Mouse (Mus musculus) monocyte, adult 5-6 weeks (primary cell): Measurements from ENCODE around the gene Armh2. TPM values are rescaled to one million over a fixed set of nuclear protein-coding genes. Genes with fewer than 3 reads are reported as not detected.
A peak's percentile ranks its signal among the peaks of the same experiment; 100 is the strongest.

Experiments
- ATAC-seq: fragments of 153-309, 156-312 bp; replicated peaks from 2 replicates; pipeline ENCODE4 v1.8.0; 2017; ENCODE audit warnings: mild to moderate bottlenecking; ENCODE audit not compliant: low TSS enrichment, insufficient number of reproducible peaks, severe bottlenecking, poor library complexity, low FRiP score
- total RNA-seq: library from RNA; stranded (forward); fragments of 200-1000, 200-491, 200-594 nt; gene quantifications from 3 replicates; pipeline ENCODE4 v1.2.3, GENCODE M21; 2017

Gene Armh2
- total RNA-seq, result not detected in 3 replicates

DNA sequence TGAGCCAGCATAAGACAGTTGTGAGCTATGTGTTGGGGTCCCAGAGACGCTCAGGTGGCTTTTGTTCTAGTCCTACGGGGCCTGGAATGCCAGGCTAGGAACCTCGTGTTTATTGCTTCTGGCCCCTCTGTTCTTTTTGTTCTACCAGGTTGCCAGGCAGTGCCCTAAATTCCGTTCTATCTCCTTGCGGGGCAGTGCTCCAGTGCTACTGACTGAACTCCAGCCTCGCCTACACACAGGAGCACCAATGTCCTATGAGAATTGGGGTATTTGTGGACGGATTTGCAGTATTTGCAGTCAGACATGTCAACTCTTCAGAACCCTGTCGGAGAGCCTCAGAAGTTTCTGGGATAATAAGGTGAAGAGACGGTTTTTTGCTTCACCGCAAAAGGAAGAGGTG, at the start of gene Armh2:
Armh2 (plus strand) TSS at position 205 of the 400 bp plus-strand sequence.
- ATAC-seq, result no peak

DNA sequence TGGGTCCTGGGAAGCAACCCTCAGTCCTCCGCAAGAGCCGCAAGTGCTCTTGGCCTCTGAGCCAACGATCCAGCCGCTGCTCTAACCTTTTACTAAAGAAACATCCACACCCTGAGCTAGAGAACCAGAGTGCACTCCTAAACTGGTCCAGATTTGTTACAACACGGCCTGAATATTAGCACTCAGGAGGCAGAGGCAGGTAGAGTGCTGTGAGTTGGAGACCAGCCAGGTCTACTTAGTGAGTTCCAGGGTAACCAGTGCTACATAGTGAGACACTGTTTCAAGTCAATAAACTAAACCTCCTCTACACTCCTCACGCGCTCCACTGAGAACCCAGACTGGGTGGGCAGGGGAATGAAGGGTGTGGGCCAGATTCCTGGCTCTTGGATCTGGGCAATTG, 47.7 kb upstream of the Armh2 start:
- ATAC-seq, result 0 out of 2 replicates have a peak, but pooled peaks have one; percentile 15

- ATAC-seq, result peak; percentile 54
These were observed 42.3 kb upstream of the Armh2 start for GRCm38 (mm10) chr13:24698746-24699145.

DNA sequence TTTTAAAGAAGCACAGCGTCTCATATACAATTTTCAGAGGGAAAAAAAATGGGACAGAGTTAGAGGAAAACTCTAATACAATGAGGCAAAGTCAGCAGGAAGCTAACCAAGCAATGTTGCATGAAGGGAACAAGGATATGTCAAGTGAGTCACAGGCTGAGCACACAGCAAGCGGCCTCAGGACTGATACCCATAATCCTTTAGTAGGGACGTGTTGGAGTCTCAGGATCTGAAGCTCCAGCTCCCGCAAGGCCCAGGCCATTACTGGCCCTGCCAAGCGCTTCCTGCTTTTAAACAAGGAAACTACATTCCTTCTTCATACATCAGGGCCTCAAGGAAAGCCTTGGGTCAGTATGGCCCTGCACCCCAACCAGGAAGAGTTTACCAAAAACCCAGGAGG, 38.9 kb upstream of the Armh2 start:
- ATAC-seq, result no peak

GRCm38 (mm10) chr13:24709656-24710396, 31.2 kb upstream of the Armh2 start:
- ATAC-seq, result no peak

DNA sequence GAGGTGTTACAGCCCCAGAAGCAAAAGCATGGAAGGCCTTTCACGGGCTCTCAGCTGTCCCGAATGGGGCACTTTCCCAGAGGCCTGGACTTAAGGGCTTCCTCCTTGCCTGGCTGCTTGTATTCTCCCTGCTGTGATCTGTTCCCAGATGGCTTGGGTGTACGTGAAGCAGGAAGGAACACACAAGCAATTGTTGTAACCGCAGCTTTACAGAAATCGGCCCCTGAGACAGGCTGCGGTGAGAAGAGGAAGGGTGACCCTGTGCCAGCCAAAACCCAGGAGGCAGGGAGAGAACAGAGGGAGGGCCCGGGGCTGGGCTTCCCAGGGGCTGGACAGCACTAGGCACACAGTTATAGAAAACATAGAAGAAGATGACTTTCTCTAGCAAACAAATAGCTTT, 30.1 kb upstream of the Armh2 start:
- ATAC-seq, result no peak

- no peak for ATAC-seq
These were observed 28.4 kb upstream of the Armh2 start for GRCm38 (mm10) chr13:24712581-24713130.

DNA sequence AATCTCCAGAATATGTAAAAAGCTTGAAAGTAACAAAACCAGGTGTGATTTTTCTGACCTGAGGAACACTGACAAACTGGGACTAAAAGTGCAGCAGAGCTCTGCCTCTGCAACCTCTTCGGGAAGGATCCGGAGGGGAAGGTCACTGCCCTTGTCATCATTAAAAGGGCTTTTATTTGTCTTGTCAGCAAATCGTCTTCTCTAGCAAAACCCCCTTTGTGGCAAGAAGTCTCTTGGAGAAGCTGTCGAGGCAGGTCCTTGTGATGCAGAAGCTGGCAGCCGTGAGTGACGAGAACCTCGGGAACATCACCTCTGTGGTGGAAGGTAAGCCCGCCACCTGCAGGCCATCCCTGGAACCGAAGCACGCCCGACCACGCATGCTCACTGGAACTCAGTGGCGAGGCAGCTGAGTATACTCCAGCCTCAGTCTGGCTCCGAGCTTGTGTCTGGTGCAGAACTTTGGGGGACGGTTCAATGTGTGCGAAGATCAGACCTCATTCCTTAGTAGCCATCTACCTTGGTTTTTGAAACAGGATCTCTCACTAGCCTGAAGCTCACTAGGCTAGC, 27.5 kb upstream of the Armh2 start:
- ATAC-seq, result no peak

GRCm38 (mm10) chr13:24714360-24714885, 26.6 kb upstream of the Armh2 start:
- no peak for ATAC-seq

DNA sequence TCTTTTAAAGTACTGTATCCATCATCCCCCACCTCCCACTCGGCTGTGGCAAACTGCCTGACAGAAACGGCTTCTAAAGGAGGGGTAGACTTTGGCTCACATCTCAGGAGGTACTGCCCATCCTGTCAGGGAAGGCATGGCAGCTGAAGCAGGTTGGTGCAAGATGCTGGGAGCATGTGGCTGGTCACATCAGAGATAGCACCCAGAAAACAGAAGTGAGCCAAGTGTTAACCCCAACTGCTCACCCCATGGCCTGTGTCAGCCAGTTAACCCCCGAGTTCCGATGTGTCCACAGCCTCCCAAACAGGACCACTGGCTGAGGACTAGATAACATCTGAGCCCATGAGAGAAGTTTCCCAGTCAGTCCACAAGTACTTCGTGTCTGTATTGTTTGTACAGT, 25.4 kb upstream of the Armh2 start:
- ATAC-seq, result no peak

- ATAC-seq, result no peak
These were observed 24.6 kb upstream of the Armh2 start for GRCm38 (mm10) chr13:24716441-24716840.

GRCm38 (mm10) chr13:24717677-24718076, 23.4 kb upstream of the Armh2 start:
- no peak for ATAC-seq

GRCm38 (mm10) chr13:24721502-24721901, 19.5 kb upstream of the Armh2 start:
- peak; percentile 73 for ATAC-seq

- ATAC-seq, result no peak
These were observed 17.2 kb upstream of the Armh2 start for GRCm38 (mm10) chr13:24723699-24724394.

- no peak for ATAC-seq
These were observed 16.7 kb upstream of the Armh2 start for GRCm38 (mm10) chr13:24724395-24724759.

DNA sequence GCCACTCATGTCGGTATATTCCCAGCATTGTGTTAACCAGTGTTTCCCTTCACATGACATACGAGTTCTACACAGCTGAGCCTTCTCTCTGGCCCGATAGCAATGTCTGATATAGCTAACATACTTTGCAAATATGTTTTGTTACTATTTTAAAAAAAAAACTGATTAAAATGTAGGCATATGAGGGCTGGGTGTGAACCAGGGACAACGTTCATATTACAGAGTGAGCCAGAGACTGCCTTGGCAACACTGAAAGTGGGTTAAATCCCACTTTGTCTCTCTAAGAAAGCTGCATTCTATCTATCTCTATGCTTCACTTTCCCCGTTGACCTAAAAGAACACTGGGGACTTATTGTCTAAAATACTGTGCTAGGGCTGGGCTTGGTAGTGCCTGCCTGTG, 11.9 kb upstream of the Armh2 start:
- no peak for ATAC-seq

DNA sequence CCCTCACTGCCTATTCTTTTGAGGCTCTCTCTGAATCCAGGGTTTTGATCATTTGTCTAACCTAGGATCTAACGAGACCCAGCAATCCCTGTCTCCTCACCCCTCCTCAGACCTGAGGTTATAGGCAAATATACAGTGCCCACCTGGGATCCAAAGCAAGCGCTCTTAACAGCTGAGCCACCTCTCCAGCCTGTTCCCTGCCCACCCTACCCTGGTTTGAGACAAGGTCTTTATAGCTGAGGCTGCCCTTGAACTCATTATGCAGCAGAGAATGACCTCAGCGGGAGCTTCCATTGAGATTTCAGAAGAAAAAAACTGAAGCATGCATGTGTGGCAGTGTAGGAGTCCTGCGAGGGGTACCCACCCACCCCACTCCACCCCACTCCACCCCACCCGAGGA, 6.5 kb upstream of the Armh2 start:
- ATAC-seq, result no peak

- no peak for ATAC-seq
These were observed 5.4 kb upstream of the Armh2 start for GRCm38 (mm10) chr13:24735608-24736131.

DNA sequence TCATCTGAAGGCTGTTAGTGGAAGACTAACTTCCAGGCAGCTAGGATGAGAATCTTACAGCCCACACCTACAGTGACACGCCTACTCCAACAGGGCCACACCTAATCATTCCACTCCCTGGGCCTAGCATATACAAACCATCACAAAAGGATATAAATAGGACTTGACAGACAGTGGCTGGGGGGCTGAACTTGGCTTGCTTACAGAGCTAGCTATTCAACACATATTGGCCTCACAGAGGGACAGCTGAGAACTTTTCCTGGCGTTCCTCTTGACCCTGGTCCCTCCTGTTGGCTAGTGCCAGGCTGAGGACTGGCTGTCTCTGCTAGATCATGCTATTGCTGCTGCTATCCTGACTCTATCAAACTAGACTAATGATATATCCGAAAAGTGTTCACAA, 6.8 kb downstream of the Armh2 start:
- no peak for ATAC-seq
